Mouse (Mus musculus): ENCODE results near the gene Abcb1a. TPM values are rescaled to one million over a fixed set of nuclear protein-coding genes. Genes with fewer than 3 reads are reported as not detected.

Abcb1a gene
- polyA plus RNA-seq, 1 experiment from 2014 or later: 0.23 TPM

- Histone ChIP-seq H3K4me3 (no peak overlapping the region), H3K9ac (no peak overlapping the region), H3K36me3 (no peaks in the 10 kb centered on the region), H3K27me3 (replicated peaks) (no peaks in the 10 kb centered on the region), H3K4me1 (replicated peaks) (no peaks in the 10 kb centered on the region), H3K9me3 (replicated peaks) (no peaks in the 10 kb centered on the region), H3K27ac (ENCODE audit: poor library complexity, severe bottlenecking) (no peak overlapping the region), H3K4me2 (no peak overlapping the region)
- 84% methylated on average over 1 of the region's 1 CpGs for WGBS
- ATAC-seq (ENCODE audit: insufficient number of reproducible peaks, low FRiP score): no peak
Observed at GRCm38 (mm10) chr5:8669606-8670005, 9.7 kb downstream of the Abcb1a start.

- no peak overlapping the region for H3K4me3 ChIP-seq
- no peaks in the 10 kb centered on the region for H3K4me1 ChIP-seq (replicated peaks)
- H3K27me3 ChIP-seq (replicated peaks): no peaks in the 10 kb centered on the region
- no peak overlapping the region for H3K9ac ChIP-seq
- WGBS: 79% methylated on average over 6 of the region's 6 CpGs
- H3K9me3 ChIP-seq (replicated peaks): no peaks in the 10 kb centered on the region
- no peak overlapping the region for H3K4me2 ChIP-seq
- H3K36me3 ChIP-seq: no peaks in the 10 kb centered on the region
- H3K27ac ChIP-seq (ENCODE audit: poor library complexity, severe bottlenecking): no peak overlapping the region
- no peak for ATAC-seq (ENCODE audit: insufficient number of reproducible peaks, low FRiP score)
Observed at GRCm38 (mm10) chr5:8675262-8675951, 15.5 kb downstream of the Abcb1a start.

- no peak overlapping the region for H3K4me2 ChIP-seq
- H3K4me1 ChIP-seq (replicated peaks): no peaks in the 10 kb centered on the region
- no peaks in the 10 kb centered on the region for H3K9me3 ChIP-seq (replicated peaks)
- no peak overlapping the region for H3K27ac ChIP-seq (ENCODE audit: poor library complexity, severe bottlenecking)
- no peak overlapping the region for H3K9ac ChIP-seq
- whole genome bisulfite sequencing: 79% methylated on average over 1 of the region's 1 CpGs
- no peak for ATAC-seq (ENCODE audit: insufficient number of reproducible peaks, low FRiP score)
- H3K27me3 ChIP-seq (replicated peaks): no peaks in the 10 kb centered on the region
- no peaks in the 10 kb centered on the region for H3K36me3 ChIP-seq
- H3K4me3 ChIP-seq: no peak overlapping the region
Observed at GRCm38 (mm10) chr5:8675952-8676262, 16.0 kb downstream of the Abcb1a start.

GRCm38 (mm10) chr5:8681166-8681565 is 21.3 kb downstream of the Abcb1a start:
- WGBS: 62% methylated on average over 3 of the region's 3 CpGs
- no peaks in the 10 kb centered on the region for H3K9me3 ChIP-seq (replicated peaks)
- ATAC-seq (ENCODE audit: insufficient number of reproducible peaks, low FRiP score): no peak
- no peaks in the 10 kb centered on the region for H3K27me3 ChIP-seq (replicated peaks)
- H3K9ac ChIP-seq: no peak overlapping the region
- no peaks in the 10 kb centered on the region for H3K4me1 ChIP-seq (replicated peaks)
- H3K36me3 ChIP-seq: no peaks in the 10 kb centered on the region
- no peak overlapping the region for H3K4me3 ChIP-seq
- H3K27ac ChIP-seq (ENCODE audit: poor library complexity, severe bottlenecking): no peak overlapping the region
- H3K4me2 ChIP-seq: no peak overlapping the region

- ATAC-seq (ENCODE audit: insufficient number of reproducible peaks, low FRiP score): no peak
- Histone ChIP-seq H3K4me3 (no peak overlapping the region), H3K36me3 (no peaks in the 10 kb centered on the region), H3K4me2 (no peak overlapping the region), H3K9me3 (replicated peaks) (no peaks in the 10 kb centered on the region), H3K4me1 (replicated peaks) (no peaks in the 10 kb centered on the region), H3K27ac (ENCODE audit: poor library complexity, severe bottlenecking) (no peak overlapping the region), H3K27me3 (replicated peaks) (no peaks in the 10 kb centered on the region), H3K9ac (no peak overlapping the region)
- 86% methylated on average over 3 of the region's 3 CpGs for WGBS
Observed at GRCm38 (mm10) chr5:8683686-8684085, 23.8 kb downstream of the Abcb1a start.

GRCm38 (mm10) chr5:8686071-8686470 is 26.2 kb downstream of the Abcb1a start:
- no peaks in the 10 kb centered on the region for H3K9me3 ChIP-seq (replicated peaks)
- WGBS: 62% methylated on average over 2 of the region's 2 CpGs
- ATAC-seq (ENCODE audit: insufficient number of reproducible peaks, low FRiP score): no peak
- no peak overlapping the region for H3K4me3 ChIP-seq
- no peaks in the 10 kb centered on the region for H3K4me1 ChIP-seq (replicated peaks)
- H3K9ac ChIP-seq: no peak overlapping the region
- no peak overlapping the region for H3K4me2 ChIP-seq
- H3K27ac ChIP-seq (ENCODE audit: poor library complexity, severe bottlenecking): no peak overlapping the region
- no peaks in the 10 kb centered on the region for H3K27me3 ChIP-seq (replicated peaks)
- no peaks in the 10 kb centered on the region for H3K36me3 ChIP-seq

- no peaks in the 10 kb centered on the region for H3K36me3 ChIP-seq
- H3K27me3 ChIP-seq (replicated peaks): no peaks in the 10 kb centered on the region
- H3K9me3 ChIP-seq (replicated peaks): no peaks in the 10 kb centered on the region
- H3K4me1 ChIP-seq (replicated peaks): no peaks in the 10 kb centered on the region
- no peak overlapping the region for H3K9ac ChIP-seq
- H3K27ac ChIP-seq (ENCODE audit: poor library complexity, severe bottlenecking): no peak overlapping the region
- WGBS: 67% methylated on average over 5 of the region's 5 CpGs
- no peak overlapping the region for H3K4me3 ChIP-seq
- H3K4me2 ChIP-seq: no peak overlapping the region
- no peak for ATAC-seq (ENCODE audit: insufficient number of reproducible peaks, low FRiP score)
Observed at GRCm38 (mm10) chr5:8687550-8687949, 27.7 kb downstream of the Abcb1a start.

- H3K9ac ChIP-seq: no peak overlapping the region
- no peaks in the 10 kb centered on the region for H3K9me3 ChIP-seq (replicated peaks)
- no peak for ATAC-seq (ENCODE audit: insufficient number of reproducible peaks, low FRiP score)
- no peaks in the 10 kb centered on the region for H3K4me1 ChIP-seq (replicated peaks)
- H3K27ac ChIP-seq (ENCODE audit: poor library complexity, severe bottlenecking): no peak overlapping the region
- no peak overlapping the region for H3K4me3 ChIP-seq
- H3K4me2 ChIP-seq: no peak overlapping the region
- H3K27me3 ChIP-seq (replicated peaks): no peaks in the 10 kb centered on the region
- H3K36me3 ChIP-seq: no peaks in the 10 kb centered on the region
Observed at GRCm38 (mm10) chr5:8716061-8716460, 56.2 kb downstream of the Abcb1a start.

GRCm38 (mm10) chr5:8719556-8719955 is 59.7 kb downstream of the Abcb1a start:
- no peak for ATAC-seq (ENCODE audit: insufficient number of reproducible peaks, low FRiP score)
- H3K4me2 ChIP-seq: no peak overlapping the region
- H3K9me3 ChIP-seq (replicated peaks): no peaks in the 10 kb centered on the region
- no peak overlapping the region for H3K27ac ChIP-seq (ENCODE audit: poor library complexity, severe bottlenecking)
- H3K36me3 ChIP-seq: no peaks in the 10 kb centered on the region
- H3K27me3 ChIP-seq (replicated peaks): no peaks in the 10 kb centered on the region
- WGBS: 50% methylated on average over 1 of the region's 1 CpGs
- H3K4me1 ChIP-seq (replicated peaks): no peaks in the 10 kb centered on the region
- no peak overlapping the region for H3K9ac ChIP-seq
- H3K4me3 ChIP-seq: no peak overlapping the region

GRCm38 (mm10) chr5:8722224-8722623 is 62.3 kb downstream of the Abcb1a start:
- WGBS: 37% methylated on average over 1 of the region's 1 CpGs
- no peaks in the 10 kb centered on the region for H3K36me3 ChIP-seq
- ATAC-seq (ENCODE audit: insufficient number of reproducible peaks, low FRiP score): no peak
- no peaks in the 10 kb centered on the region for H3K4me1 ChIP-seq (replicated peaks)
- H3K9me3 ChIP-seq (replicated peaks): no peaks in the 10 kb centered on the region
- H3K4me3 ChIP-seq: no peak overlapping the region
- no peak overlapping the region for H3K9ac ChIP-seq
- no peak overlapping the region for H3K27ac ChIP-seq (ENCODE audit: poor library complexity, severe bottlenecking)
- no peaks in the 10 kb centered on the region for H3K27me3 ChIP-seq (replicated peaks)
- no peak overlapping the region for H3K4me2 ChIP-seq

GRCm38 (mm10) chr5:8722867-8723266 is 63.0 kb downstream of the Abcb1a start:
- Histone ChIP-seq H3K9me3 (replicated peaks) (no peaks in the 10 kb centered on the region), H3K4me1 (replicated peaks) (no peaks in the 10 kb centered on the region), H3K4me3 (no peak overlapping the region), H3K27me3 (replicated peaks) (no peaks in the 10 kb centered on the region), H3K4me2 (no peak overlapping the region), H3K36me3 (no peaks in the 10 kb centered on the region), H3K9ac (no peak overlapping the region), H3K27ac (ENCODE audit: poor library complexity, severe bottlenecking) (no peak overlapping the region)
- WGBS: 56% methylated on average over 5 of the region's 5 CpGs
- no peak for ATAC-seq (ENCODE audit: insufficient number of reproducible peaks, low FRiP score)

- H3K36me3 ChIP-seq: no peaks in the 10 kb centered on the region
- no peaks in the 10 kb centered on the region for H3K9me3 ChIP-seq (replicated peaks)
- H3K27ac ChIP-seq (ENCODE audit: poor library complexity, severe bottlenecking): no peak overlapping the region
- no peaks in the 10 kb centered on the region for H3K27me3 ChIP-seq (replicated peaks)
- ATAC-seq (ENCODE audit: insufficient number of reproducible peaks, low FRiP score): no peak
- WGBS: 58% methylated on average over 4 of the region's 4 CpGs
- H3K9ac ChIP-seq: no peak overlapping the region
- no peak overlapping the region for H3K4me2 ChIP-seq
- H3K4me3 ChIP-seq: no peak overlapping the region
- no peaks in the 10 kb centered on the region for H3K4me1 ChIP-seq (replicated peaks)
Observed at GRCm38 (mm10) chr5:8727760-8728159, 67.9 kb downstream of the Abcb1a start.

Measured in heart, embryonic 12.5 days (tissue).